Mouse (Mus musculus): Measurements from ENCODE around the gene Gm20075.
"Not testable (repeated sequence)": the region's sequence is repeated elsewhere in the genome, so short reads cannot be mapped to it uniquely, and the experiment has no call there.

The Gm20075 gene

GRCm38 (mm10) chr13:96081276-96081675 lies at the start of gene Gm20075:
Gene Gm20075, minus strand, starts transcription at chr13:96081376.
- not testable (repeated sequence) for DNase-seq (ENCODE audit: low spot score)

GRCm38 (mm10) chr13:96129081-96129480 lies 47.9 kb upstream of the Gm20075 start:
- DNase-seq (ENCODE audit: low spot score): no peak

- no peak for DNase-seq (ENCODE audit: low spot score)
Measured at GRCm38 (mm10) chr13:96126669-96127068, 45.5 kb upstream of the Gm20075 start.

- no peak for DNase-seq (ENCODE audit: low spot score)
Measured at GRCm38 (mm10) chr13:96125011-96125410, 43.8 kb upstream of the Gm20075 start.

- no peak for DNase-seq (ENCODE audit: low spot score)
Measured at GRCm38 (mm10) chr13:96112711-96113110, 31.5 kb upstream of the Gm20075 start.

- no peak for DNase-seq (ENCODE audit: low spot score)
Measured at GRCm38 (mm10) chr13:96110767-96111166, 29.6 kb upstream of the Gm20075 start.

- no peak for DNase-seq (ENCODE audit: low spot score)
Measured at GRCm38 (mm10) chr13:96106367-96106766, 25.2 kb upstream of the Gm20075 start.

- no peak for DNase-seq (ENCODE audit: low spot score)
Measured at GRCm38 (mm10) chr13:96090929-96091328, 9.8 kb upstream of the Gm20075 start.

GRCm38 (mm10) chr13:96085581-96086302 lies 4.6 kb upstream of the Gm20075 start:
- DNase-seq (ENCODE audit: low spot score): no peak

- DNase-seq (ENCODE audit: low spot score): not testable (repeated sequence)
Measured at GRCm38 (mm10) chr13:96081754-96082153, 578 bp upstream of the Gm20075 start, which contains the start of gene Gm17190. Gene Gm17190, plus strand, starts transcription at chr13:96082054.

GRCm38 (mm10) chr13:96073555-96073954 lies 7.6 kb downstream of the Gm20075 start:
- DNase-seq (ENCODE audit: low spot score): no peak

- no peak for DNase-seq (ENCODE audit: low spot score)
Measured at GRCm38 (mm10) chr13:96052755-96053154, 28.4 kb downstream of the Gm20075 start.

- no peak for DNase-seq (ENCODE audit: low spot score)
Measured at GRCm38 (mm10) chr13:96045396-96045795, 35.8 kb downstream of the Gm20075 start.

- no peak for DNase-seq (ENCODE audit: low spot score)
Measured at GRCm38 (mm10) chr13:96040275-96041042, 40.7 kb downstream of the Gm20075 start.

GRCm38 (mm10) chr13:96039536-96039935 lies 41.6 kb downstream of the Gm20075 start:
- no peak for DNase-seq (ENCODE audit: low spot score)

GRCm38 (mm10) chr13:96030368-96031223 lies 50.6 kb downstream of the Gm20075 start:
- DNase-seq (ENCODE audit: low spot score): no peak
